In genomic region chr9:56507682-56508061, GRCm38 (mm10) we compare ENCODE assay signal across 8 mouse cellular contexts.
DNase-seq lines count a peak whose midpoint lies in the region; ATAC-seq lines count a peak whose summit lies in the region.

No protein-coding gene starts in this region.

- peak overlapping the region; percentile 72 for H3K9ac ChIP-seq in kidney, embryonic 16.5 days (replicated peaks; ENCODE audit: low read length)
- peak overlapping the region; percentile 64 for H3K9ac ChIP-seq in embryonic facial prominence, embryonic 14.5 days (ENCODE audit: low read depth, low read length)
- peak overlapping the region; percentile 68; the same call in 1 of the 2 replicates for H3K9ac ChIP-seq in limb, embryonic 13.5 days
- H3K9ac ChIP-seq in neural tube, embryonic 13.5 days = peak overlapping the region; percentile 75; the same call in 1 of the 2 replicates

- H3K4me3 ChIP-seq in kidney, embryonic 16.5 days (ENCODE audit: low read length) = peak overlapping the region; percentile 42
- H3K4me3 ChIP-seq in embryonic facial prominence, embryonic 14.5 days (ENCODE audit: low read depth, low read length) = peak overlapping the region; percentile 39
- H3K4me3 ChIP-seq in limb, embryonic 13.5 days = peak overlapping the region; percentile 45
- H3K4me3 ChIP-seq in neural tube, embryonic 13.5 days = peak overlapping the region; percentile 37

- no peaks in the 10 kb centered on the region for H3K9me3 ChIP-seq in kidney, embryonic 16.5 days (ENCODE audit: low read length)
- H3K9me3 ChIP-seq in embryonic facial prominence, embryonic 14.5 days (ENCODE audit: control insufficient read depth, low read length) = no peaks in the 10 kb centered on the region
- no peaks in the 10 kb centered on the region for H3K9me3 ChIP-seq in limb, embryonic 13.5 days
- no peaks in the 10 kb centered on the region for H3K9me3 ChIP-seq in neural tube, embryonic 13.5 days

- WGBS in kidney, embryonic 16.5 days = 48% methylated on average over 4 of the region's 4 CpGs
- 54% methylated on average over 4 of the region's 4 CpGs for WGBS in embryonic facial prominence, embryonic 14.5 days
- WGBS in limb, embryonic 13.5 days = 45% methylated on average over 4 of the region's 4 CpGs
- WGBS in neural tube, embryonic 13.5 days = 47% methylated on average over 4 of the region's 4 CpGs

- peak overlapping the region; percentile 98 for H3K27ac ChIP-seq in kidney, embryonic 16.5 days (ENCODE audit: low read length)
- peak overlapping the region; percentile 99 for H3K27ac ChIP-seq in embryonic facial prominence, embryonic 14.5 days (replicated peaks; ENCODE audit: low read depth, low read length)
- peak overlapping the region; percentile 99 for H3K27ac ChIP-seq in limb, embryonic 13.5 days
- peak overlapping the region; percentile 99 for H3K27ac ChIP-seq in neural tube, embryonic 13.5 days (replicated peaks)

- peaks cover 47% of the 10 kb centered on the region for H3K4me1 ChIP-seq in kidney, embryonic 16.5 days (ENCODE audit: insufficient read depth, low read length)
- H3K4me1 ChIP-seq in embryonic facial prominence, embryonic 14.5 days (ENCODE audit: control insufficient read depth, insufficient read depth, low read length) = peaks cover 41% of the 10 kb centered on the region
- peaks cover 51% of the 10 kb centered on the region for H3K4me1 ChIP-seq in limb, embryonic 13.5 days
- H3K4me1 ChIP-seq in neural tube, embryonic 13.5 days (replicated peaks) = peaks cover 55% of the 10 kb centered on the region

- intact Hi-C loops in left cerebral cortex, postnatal 36 days (cut with DNase I) = loop anchor here (2.0 to 5.0 kb wide), 4 partner anchors 45 to 295 kb away; partner anchors contain the start of genes Hmg20a and Peak1

- no peaks in the 10 kb centered on the region for H3K36me3 ChIP-seq in kidney, embryonic 16.5 days (ENCODE audit: insufficient read depth, low read length)
- no peaks in the 10 kb centered on the region for H3K36me3 ChIP-seq in embryonic facial prominence, embryonic 14.5 days (ENCODE audit: control insufficient read depth, insufficient read depth, low read length)
- H3K36me3 ChIP-seq in limb, embryonic 13.5 days = no peaks in the 10 kb centered on the region
- H3K36me3 ChIP-seq in neural tube, embryonic 13.5 days = no peaks in the 10 kb centered on the region

- ATAC-seq in kidney, embryonic 16.5 days (ENCODE audit: low FRiP score, low TSS enrichment) = no peak
- ATAC-seq in embryonic facial prominence, embryonic 14.5 days (ENCODE audit: low read depth) = no peak
- ATAC-seq in limb, embryonic 13.5 days (ENCODE audit: low FRiP score, low read depth) = no peak
- ATAC-seq in neural tube, embryonic 13.5 days (ENCODE audit: low read depth) = no peak

- H3K4me2 ChIP-seq in kidney, embryonic 16.5 days (replicated peaks; ENCODE audit: low read depth, low read length) = peak overlapping the region; percentile 67
- peak overlapping the region; percentile 69 for H3K4me2 ChIP-seq in embryonic facial prominence, embryonic 14.5 days (ENCODE audit: low read depth, low read length)
- peak overlapping the region; percentile 82 for H3K4me2 ChIP-seq in limb, embryonic 13.5 days (replicated peaks)
- H3K4me2 ChIP-seq in neural tube, embryonic 13.5 days = peak overlapping the region; percentile 65

- DNase-seq in kidney, postnatal 10 days = no peak
- DNase-seq in embryonic facial prominence, embryonic 14.5 days (ENCODE audit: low spot score) = no peak
- DNase-seq in ovary, adult 18-20 months (ENCODE audit: low spot score) = no peak
- DNase-seq in left cerebral cortex, postnatal 36 days (ENCODE audit: low spot score in 2 of 2) = no peak
- no peak for DNase-seq in right cerebral cortex, postnatal 4 days

- H3K27me3 ChIP-seq in kidney, embryonic 16.5 days (ENCODE audit: insufficient read depth, low read length) = no peaks in the 10 kb centered on the region
- no peaks in the 10 kb centered on the region for H3K27me3 ChIP-seq in embryonic facial prominence, embryonic 14.5 days (replicated peaks; ENCODE audit: control insufficient read depth, insufficient read depth, low read length)
- H3K27me3 ChIP-seq in limb, embryonic 13.5 days = 0 out of 2 replicates have a peak, but pooled peaks cover 7% of the 10 kb centered on the region
- H3K27me3 ChIP-seq in neural tube, embryonic 13.5 days = no peaks in the 10 kb centered on the region
